Mouse (Mus musculus) kidney, adult 2 months (tissue): ENCODE data around the gene Grcc10. TPM values are rescaled to one million over a fixed set of nuclear protein-coding genes. Genes with fewer than 3 reads are reported as not detected.

Experiments
- DNase-seq: peaks from one replicate; pipeline ENCODE4 v3.0.0; 2021
- H3K27ac ChIP-seq: fragments of 200-500 bp; 2 replicates; pipeline ENCODE4 v1.5.1; 2012; ENCODE audit warnings: low read depth, low read length, control low read depth, inconsistent platforms; ENCODE audit not compliant: insufficient read depth
- H3K27me3 ChIP-seq: fragments of 200-500 bp; replicated peaks from 2 replicates; pipeline ENCODE4 v1.6.1; 2012; ENCODE audit warnings: mild to moderate bottlenecking, moderate library complexity, low read length, inconsistent platforms; ENCODE audit not compliant: control insufficient read depth, insufficient read depth
- H3K36me3 ChIP-seq: fragments of 200-500 bp; 2 replicates; pipeline ENCODE4 v1.6.1; 2012; ENCODE audit warnings: mild to moderate bottlenecking, moderate library complexity, low read length, inconsistent platforms; ENCODE audit not compliant: control insufficient read depth, insufficient read depth
- H3K4me1 ChIP-seq: fragments of 200-500 bp; 2 replicates; pipeline ENCODE4 v1.6.1; 2011; ENCODE audit warnings: low read length; ENCODE audit not compliant: control insufficient read depth, insufficient read depth
- H3K4me3 ChIP-seq: fragments of 200-500 bp; 2 replicates; pipeline ENCODE4 v1.5.1; 2011; ENCODE audit warnings: mild to moderate bottlenecking, low read depth, low read length, control low read depth; ENCODE audit not compliant: insufficient read depth
- CTCF ChIP-seq: fragments of 200-500 bp; conservative IDR thresholded peaks from 2 replicates; pipeline ENCODE4 v1.5.1; 2011; ENCODE audit warnings: low read depth, mild to moderate bottlenecking, control low read depth, low read length, moderate library complexity, mixed read lengths; ENCODE audit not compliant: insufficient read depth, insufficient read length
- POLR2A ChIP-seq: fragments of 200-500 bp; IDR thresholded peaks from one replicate; pipeline ENCODE4 v1.6.1; 2011; ENCODE audit warnings: low read depth, low read length, control low read depth
- WGBS: fragments of 180-500 bp; shearing (Covaris S2); methylation state at CpG from one replicate; pipeline ENCODE4 v1.1.7; 2018; 5-methylcytosine and 5-hydroxymethylcytosine counted together
- polyA plus RNA-seq: library from polyadenylated mRNA; depleted of rRNA; stranded (reverse); fragments of >200 nt; gene quantifications from 2 replicates; pipeline ENCODE4 v1.2.3, GENCODE M21; 2012; rRNA removed

Grcc10 gene
- polyA plus RNA-seq, 1 experiment, result 474 TPM

GRCm38 (mm10) chr6:124694166-124694955 lies 46.8 kb downstream of the Grcc10 start:
- Histone ChIP-seq H3K27ac (peak overlapping the region; percentile 90), H3K4me3 (no peak overlapping the region), H3K36me3 (no peaks in the 10 kb centered on the region), H3K4me1 (peaks cover 31% of the 10 kb centered on the region), H3K27me3 (no peaks in the 10 kb centered on the region)
- TF ChIP-seq POLR2A (no peak), CTCF (no peak)
- peak; percentile 96 for DNase-seq
- 31% methylated on average over 15 of the region's 15 CpGs for WGBS

- DNase-seq, result peak; percentile 71
- TF ChIP-seq POLR2A (no peak), CTCF (no peak)
- Histone ChIP-seq H3K27ac (peak overlapping the region; percentile 90), H3K36me3 (no peaks in the 10 kb centered on the region), H3K27me3 (no peaks in the 10 kb centered on the region), H3K4me3 (no peak overlapping the region), H3K4me1 (peaks cover 26% of the 10 kb centered on the region)
- WGBS, result 30% methylated on average over 15 of the region's 15 CpGs
Observed at GRCm38 (mm10) chr6:124693243-124693981, 47.8 kb downstream of the Grcc10 start.

DNA sequence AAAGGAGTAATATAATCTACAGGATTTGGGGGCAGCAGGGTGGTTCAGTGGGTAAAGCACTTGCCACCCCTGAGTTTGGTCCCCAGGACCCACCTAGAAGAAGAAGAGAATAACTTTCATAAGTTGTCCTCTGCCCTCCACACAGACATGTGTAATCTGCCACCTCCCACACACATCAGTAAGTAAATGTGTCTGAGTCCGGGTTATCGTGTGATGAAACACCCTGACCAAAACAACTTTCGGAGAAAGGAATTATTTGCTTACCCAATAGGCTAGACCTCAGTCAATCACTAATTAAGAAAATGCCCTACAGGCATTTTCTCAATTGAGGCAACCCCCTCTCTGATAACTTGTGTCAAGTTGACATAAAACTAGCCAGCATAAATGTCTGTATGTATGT lies 50.7 kb downstream of the Grcc10 start:
- DNase-seq, result peak; percentile 22
- H3K27me3 ChIP-seq, result no peaks in the 10 kb centered on the region
- H3K4me3 ChIP-seq, result no peak overlapping the region
- H3K27ac ChIP-seq, result no peak overlapping the region
- 60% methylated on average over 3 of the region's 3 CpGs for WGBS
- TF ChIP-seq POLR2A, result no peak
- H3K4me1 ChIP-seq, result peaks cover 26% of the 10 kb centered on the region
- no peaks in the 10 kb centered on the region for H3K36me3 ChIP-seq

Other genes with a start within 250 kb of the Grcc10 start
- 14.2 and 14.3 TPM in 2 replicates for gene C1rl, start 248.3 kb downstream of the Grcc10 start, polyA plus RNA-seq
- 24.8 and 26.5 TPM in 2 replicates for gene C1ra, start 229.0 kb downstream of the Grcc10 start, polyA plus RNA-seq
- gene C1s1, start 199.0 kb downstream of the Grcc10 start, polyA plus RNA-seq, result 34.0 and 38.1 TPM in 2 replicates
- gene C1rb, start 171.1 kb downstream of the Grcc10 start, polyA plus RNA-seq, result not detected in 2 replicates
- gene C1s2, start 105.3 kb downstream of the Grcc10 start, polyA plus RNA-seq, result 0.18 and 0.20 TPM in 2 replicates
- gene Lpcat3, start 78.3 kb downstream of the Grcc10 start, polyA plus RNA-seq, result 215 and 231 TPM in 2 replicates
- gene Emg1, start 29.2 kb downstream of the Grcc10 start, polyA plus RNA-seq, result 50.5 and 67.4 TPM in 2 replicates
- 181 and 193 TPM in 2 replicates for gene Phb2, start 29.0 kb downstream of the Grcc10 start, polyA plus RNA-seq
- 21.5 and 31.7 TPM in 2 replicates for gene Ptpn6, start 2.7 kb downstream of the Grcc10 start, polyA plus RNA-seq
- gene Gm45234, start 14.6 kb upstream of the Grcc10 start, polyA plus RNA-seq, result not detected in 2 replicates
- 49.1 and 65.4 TPM in 2 replicates for gene Atn1, start 15.2 kb upstream of the Grcc10 start, polyA plus RNA-seq
- 2.6 and 3.2 TPM in 2 replicates for gene Eno2, start 28.3 kb upstream of the Grcc10 start, polyA plus RNA-seq
- gene Lrrc23, start 38.4 kb upstream of the Grcc10 start, polyA plus RNA-seq, result 0.41 and 0.66 TPM in 2 replicates
- 33.7 and 36.7 TPM in 2 replicates for gene Spsb2, start 67.3 kb upstream of the Grcc10 start, polyA plus RNA-seq
- gene Tpi1, start 72.9 kb upstream of the Grcc10 start, polyA plus RNA-seq, result 1,044 and 1,055 TPM in 2 replicates
- gene Usp5, start 88.1 kb upstream of the Grcc10 start, polyA plus RNA-seq, result 66.2 and 74.0 TPM in 2 replicates
- gene Cdca3, start 88.2 kb upstream of the Grcc10 start, polyA plus RNA-seq, result 4.2 and 4.3 TPM in 2 replicates
- 0.16 and 0.41 TPM in 2 replicates for gene Gnb3, start 98.9 kb upstream of the Grcc10 start, polyA plus RNA-seq
- 15.8 and 19.1 TPM in 2 replicates for gene P3h3, start 116.4 kb upstream of the Grcc10 start, polyA plus RNA-seq
- gene Gpr162, start 122.6 kb upstream of the Grcc10 start, polyA plus RNA-seq, result 4.0 and 5.6 TPM in 2 replicates
- 0.57 and 4.3 TPM in 2 replicates for gene Cd4, start 146.8 kb upstream of the Grcc10 start, polyA plus RNA-seq
- gene Lag3, start 170.3 kb upstream of the Grcc10 start, polyA plus RNA-seq, result 0.80 and 1.5 TPM in 2 replicates
- 1,732 and 2,839 TPM in 2 replicates for gene Ptms, start 178.7 kb upstream of the Grcc10 start, polyA plus RNA-seq
- gene Mlf2, start 190.0 kb upstream of the Grcc10 start, polyA plus RNA-seq, result 402 and 403 TPM in 2 replicates
- gene Cops7a, start 224.2 kb upstream of the Grcc10 start, polyA plus RNA-seq, result 268 and 276 TPM in 2 replicates